Mouse (Mus musculus) urinary bladder, postnatal 25 days (tissue): ENCODE data around the gene Il21r.

Experiments used
- DNase-seq: peaks from one replicate; pipeline ENCODE4 v3.0.0; 2022; ENCODE audit warnings: low spot score

Gene Il21r

DNA sequence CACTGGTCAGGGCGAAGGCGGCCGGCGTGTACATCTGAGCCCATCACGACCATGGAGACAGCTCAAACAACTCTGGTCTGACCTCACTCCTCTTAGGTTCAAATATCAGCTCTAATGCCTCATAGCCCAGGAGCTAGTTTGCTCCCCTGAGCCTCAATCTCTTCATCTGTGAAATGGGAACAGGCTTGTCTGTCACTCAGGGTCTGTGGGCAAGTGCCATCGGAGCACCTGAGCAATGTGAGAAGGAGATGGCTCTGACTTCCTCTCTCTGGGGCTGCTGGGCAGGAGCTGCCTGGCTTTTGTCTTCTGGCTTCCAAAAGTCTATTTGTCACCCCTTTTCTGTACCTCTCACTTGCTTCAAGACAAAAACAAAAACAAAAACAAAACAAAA is 2.0 kb upstream of the Il21r start:
- no peak for DNase-seq

DNA sequence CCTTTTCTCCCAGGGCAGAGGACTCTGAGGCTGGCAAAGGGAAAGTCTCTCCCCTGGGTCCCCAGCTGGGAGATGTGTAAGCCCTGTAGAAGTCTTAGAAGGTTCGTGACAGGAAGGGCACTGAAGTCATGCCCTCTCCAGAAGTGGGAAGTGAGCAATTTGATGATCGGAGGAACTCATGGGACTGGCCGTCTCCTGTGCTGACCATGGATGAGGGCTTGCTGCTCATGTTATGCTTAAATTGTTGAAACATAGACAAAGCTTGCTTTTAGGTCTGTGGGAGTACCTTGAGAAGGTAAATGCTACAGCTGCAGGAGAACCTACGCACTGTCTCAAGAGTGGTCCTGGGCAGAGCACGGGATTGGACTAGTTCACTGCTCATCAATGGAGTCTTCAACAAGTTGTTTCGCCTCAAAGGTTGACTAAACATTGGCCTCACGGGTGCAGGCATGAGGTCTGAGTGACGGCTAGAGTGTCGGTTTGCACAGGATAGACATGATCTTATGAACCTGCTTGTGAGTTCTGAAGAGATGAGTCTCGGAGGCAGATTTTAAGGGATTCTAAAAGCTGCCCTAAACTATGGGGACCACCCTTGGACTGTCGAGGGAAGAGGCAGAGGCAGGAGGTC is 1.3 kb upstream of the Il21r start:
- DNase-seq, result no peak

DNA sequence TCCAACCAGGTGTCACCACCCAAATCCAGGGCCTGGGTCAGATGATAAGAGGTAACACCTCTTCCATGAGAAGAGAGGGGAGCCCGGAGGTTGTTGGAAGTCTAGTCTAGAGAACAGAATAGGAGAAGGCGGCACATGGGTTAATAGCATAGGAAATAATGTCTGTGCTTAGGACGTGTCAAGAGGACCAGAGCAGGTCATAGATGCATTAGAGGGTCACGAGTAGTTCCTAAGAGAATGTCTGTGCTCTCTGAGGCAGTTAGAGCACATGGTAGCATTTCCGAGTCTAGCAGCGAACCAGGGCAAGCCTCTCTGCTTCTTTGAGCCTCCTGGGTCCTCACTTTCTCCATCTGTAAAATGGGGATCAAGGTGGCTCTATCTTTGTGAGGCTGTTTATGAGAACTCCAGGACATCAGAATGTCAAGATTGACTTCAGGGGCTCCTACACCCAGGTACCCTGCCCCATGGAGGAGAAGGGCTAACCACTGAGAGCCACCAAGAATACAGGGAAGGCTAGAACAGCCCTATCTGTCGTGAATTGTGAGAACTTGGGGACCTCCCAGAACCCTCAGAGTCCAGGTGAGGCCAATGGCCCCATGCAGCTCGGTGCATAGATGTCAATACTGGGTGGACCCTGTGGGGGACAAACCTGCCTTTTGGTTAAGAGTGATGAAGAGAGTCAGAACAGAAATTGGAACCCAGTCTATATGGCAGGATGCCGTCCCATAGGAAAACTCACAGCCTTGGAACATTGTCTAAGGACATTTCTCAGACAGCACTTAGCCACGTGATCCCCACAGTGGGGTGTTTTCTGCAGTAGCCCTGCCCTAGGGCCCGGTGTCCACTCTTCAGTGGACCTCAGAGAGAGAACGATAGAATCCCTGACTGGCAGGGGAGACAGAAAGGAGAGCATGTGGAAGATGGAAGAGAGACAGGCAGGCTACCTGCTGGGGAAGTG is 1.4 kb downstream of the Il21r start:
- DNase-seq, result no peak

DNA sequence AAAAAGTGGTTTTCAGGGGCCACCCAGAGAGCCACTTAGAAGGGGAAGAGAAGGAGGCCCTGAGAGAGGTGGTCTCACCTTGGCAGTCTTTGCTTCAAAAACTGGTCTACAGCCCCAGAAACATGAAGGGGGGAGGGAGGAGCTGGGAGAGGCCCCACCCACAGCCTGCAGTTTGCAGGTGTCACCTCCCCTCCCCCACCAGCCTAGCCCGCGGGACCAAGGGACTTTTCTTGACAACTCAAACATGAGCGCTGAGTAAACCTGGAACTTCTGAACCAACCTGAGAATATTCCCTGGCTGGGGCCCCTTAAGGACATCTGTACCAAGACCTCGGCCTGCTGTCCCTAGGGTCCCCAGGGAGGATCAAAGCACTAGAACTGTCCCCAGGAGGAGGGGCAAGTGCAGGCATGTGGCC is 2.5 kb downstream of the Il21r start:
- no peak for DNase-seq

DNA sequence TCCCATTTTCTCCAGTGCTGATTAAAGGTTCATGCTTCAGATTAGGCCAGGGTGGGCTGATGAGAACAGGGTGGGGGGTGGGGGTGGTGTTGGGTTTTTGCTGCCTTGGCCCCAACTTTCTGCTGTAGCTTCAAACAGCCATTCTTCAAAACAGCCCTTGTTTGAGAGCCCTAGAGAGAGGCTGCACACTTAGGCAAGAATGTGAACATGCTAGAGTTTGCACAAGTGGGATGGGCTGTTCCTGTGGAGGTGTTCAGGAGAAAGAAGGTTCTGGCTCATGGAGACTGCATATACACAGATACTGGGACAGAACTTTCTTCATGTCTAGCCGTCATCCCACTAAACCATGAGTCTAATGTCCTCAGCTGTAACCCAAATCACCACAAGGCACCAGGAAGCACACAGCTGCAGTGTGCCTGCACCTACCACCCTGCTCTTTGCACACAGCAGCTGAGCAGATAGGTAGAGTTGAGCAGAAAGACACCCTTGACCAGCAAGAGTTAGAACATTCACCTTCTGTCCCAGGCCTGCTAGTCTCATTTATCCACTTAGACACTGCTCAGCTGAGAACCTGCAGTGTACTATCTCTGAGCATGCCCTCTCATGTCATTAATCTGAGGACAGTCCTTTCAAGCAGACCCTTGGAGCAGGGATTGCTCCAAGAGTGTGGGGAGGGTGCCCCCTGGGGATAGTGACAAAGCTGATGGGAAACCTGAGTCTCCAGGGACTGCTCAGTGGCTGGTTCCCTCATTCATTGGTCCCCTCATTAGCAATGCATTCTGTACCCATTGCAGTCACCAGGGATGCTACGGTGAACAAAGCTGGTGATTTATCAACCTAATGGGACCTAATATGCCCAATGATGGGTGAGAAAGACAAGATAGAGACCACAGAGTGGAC is 3.3 kb downstream of the Il21r start:
- no peak for DNase-seq

DNA sequence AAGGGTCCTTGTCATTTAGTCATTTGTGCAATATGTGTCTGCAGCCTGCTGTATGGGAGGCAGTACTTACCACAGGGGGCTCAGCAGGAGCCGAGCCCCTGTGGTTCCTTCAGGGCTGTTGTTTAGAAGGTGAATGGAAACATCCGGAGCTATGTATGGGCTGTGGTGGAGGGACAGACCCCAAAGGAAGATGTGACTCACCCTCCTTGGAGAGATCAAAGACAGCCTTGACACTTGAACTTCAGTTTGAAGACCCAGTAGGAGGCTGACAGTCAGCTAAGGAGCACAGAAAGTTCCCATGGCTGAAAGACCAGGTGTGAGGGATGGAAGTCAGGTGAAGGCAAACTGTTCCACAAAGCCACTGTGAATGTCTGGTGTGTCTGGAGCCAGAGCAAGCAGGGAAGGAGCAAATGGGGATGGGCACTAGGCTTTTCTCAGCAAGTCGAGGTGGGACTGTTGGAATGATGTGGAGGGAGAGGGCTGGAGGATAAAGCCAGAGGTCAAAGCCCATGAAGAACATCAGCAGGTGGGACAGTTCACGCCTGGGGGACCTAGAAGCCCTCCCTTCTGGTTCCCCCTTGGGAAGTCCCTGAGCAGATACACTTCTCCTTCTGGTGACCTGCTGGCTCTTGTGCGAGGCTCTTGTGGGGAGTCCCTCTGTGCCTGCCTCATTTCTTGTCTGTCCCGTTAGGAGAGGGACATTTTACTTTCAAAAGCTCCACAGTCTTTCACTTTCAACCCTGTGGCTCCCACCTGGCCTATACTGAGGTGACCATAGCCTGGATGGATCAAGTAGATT is 4.4 kb downstream of the Il21r start:
- DNase-seq, result no peak

DNA sequence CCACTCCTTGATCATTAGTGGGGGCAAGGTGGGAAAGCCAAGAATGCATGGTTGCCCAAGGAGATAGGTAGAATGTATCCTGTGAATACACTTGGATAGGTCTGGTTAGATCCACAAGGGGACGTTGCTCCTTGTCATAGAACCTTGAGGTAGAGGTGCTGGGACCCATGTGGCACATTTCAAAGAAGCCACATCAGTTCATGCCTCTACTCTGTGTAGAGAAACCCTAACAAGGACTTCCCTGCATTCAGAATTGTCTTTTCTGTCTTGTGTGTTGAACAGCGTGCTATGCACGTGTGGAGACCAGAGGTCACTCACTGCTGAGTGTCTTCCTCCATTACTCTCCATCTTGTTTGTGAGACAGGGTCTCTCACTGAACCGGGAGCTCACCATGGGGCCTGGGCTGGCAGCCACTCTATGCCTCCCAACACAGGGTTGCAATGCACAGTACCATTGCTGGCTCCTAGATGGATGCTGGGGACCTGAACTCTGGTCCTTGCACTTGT is 5.0 kb downstream of the Il21r start:
- DNase-seq, result no peak

DNA sequence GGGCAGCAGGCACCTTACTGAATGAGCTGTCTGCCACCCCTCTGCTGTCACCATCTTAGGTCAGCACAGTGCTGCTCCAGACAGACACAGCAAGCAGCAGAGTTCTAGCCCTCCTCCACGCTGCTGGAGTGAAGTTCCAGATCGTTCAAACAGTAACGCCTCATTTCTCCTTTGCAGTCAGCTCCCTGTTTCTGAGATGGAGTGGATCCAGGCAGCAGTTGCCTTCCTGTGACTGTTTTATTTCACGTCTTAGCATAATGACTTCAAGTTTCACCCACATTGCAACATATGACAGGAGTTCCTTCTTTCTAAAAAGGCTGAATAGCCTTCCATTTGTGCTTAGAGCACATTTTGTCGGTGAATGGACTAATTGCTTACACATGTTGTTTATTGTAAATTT is 10.3 kb downstream of the Il21r start:
- no peak for DNase-seq

DNA sequence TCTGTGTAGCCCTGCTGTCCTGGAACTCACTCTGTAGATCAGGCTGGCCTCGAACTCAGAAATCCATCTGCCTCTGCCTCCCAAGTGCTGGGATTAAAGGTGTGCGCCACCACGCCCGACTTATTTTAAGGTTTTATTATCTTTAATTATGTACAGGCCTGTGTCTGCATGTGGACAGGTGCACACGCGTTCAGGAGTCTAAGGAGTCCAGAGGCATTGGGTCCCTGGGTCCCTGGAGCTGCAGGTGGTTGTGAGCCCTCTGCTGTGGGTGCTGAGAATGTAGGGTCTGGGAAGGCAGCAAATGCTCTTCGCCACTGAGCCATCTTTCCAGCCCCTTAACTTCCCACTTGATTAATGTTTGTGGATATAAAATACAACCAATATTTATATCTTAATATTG is 12.2 kb downstream of the Il21r start:
- no peak for DNase-seq

DNA sequence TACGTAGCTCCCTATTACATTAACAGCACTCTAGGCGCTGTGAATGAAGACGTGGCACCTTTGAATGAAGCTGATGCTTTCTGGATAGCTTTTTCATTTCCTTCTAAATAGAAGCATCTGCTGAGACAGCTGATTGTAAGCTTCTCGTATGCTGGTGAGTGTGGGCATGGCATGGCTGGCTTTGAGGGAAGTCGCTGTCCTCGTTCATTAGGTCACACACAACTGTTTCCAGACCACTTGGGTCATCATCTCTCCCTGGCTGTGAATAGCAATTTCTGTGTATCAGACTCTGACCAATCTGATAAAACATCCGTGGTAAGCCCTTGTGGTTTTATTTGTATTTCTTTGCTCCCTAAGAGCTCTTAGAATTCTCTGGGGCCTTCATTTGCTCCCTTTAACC is 14.8 kb downstream of the Il21r start:
- no peak for DNase-seq

DNA sequence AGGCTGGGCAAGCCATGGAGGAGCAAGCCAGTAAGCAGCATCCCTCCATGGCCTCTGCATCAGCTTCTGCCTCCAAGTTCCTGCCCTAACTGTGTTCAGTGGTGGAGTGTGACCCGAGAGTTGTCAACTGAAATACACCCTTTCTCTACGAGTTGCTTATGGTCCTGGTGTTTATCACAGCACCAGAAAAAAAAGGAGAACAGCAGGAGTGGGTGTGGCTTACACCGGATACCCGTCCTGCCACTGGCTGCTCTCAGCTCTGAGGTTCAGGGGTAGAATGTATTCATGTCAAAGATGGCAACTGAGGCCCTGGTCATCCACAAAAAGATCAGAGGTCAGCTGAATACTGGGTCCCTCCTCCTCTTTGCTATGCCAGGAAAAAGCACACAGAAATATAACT is 16.8 kb downstream of the Il21r start:
- DNase-seq, result no peak

DNA sequence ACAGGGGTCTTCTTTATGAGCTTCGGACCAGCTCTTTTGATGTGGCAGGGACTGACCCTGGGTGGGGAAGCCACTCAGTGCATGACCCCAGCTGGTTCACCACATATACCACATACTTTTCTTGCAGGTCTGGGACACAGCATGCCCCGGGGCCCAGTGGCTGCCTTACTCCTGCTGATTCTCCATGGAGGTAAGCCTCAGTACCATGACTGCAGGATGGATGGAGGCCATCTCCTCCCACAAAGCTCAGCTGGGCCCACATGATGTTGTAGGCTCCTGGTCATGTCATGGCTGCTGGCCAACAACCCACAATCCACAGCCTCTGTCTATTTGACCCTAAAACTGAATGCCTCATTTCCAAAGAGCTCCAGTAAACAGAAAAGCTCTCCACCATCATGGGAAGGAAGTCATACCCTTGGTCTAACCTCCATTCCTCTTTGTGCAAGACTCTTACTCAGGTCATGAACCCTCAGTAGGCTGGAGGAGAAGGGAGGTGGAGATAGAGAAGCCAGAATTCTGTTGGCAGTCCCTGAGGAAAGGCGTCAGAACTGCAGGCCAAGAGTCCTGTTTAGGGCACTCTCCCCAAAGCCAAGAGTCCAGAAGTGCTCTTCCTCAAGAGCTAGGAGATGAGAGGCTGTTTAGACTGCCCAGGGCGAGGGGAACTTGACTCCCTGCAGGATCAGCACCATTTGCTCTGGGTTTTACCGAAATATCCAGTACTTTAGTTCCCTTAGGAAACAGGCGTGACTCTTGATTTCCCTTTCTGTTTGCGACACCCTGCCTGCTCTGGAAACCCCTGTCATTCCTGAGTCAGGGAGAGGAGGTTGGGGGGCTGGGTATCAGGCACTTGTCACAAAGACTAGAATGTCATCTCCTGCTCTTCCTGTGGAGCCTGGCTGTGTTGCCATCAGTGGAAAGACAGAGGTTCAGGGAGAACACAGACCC is 19.8 kb downstream of the Il21r start:
- no peak for DNase-seq

DNA sequence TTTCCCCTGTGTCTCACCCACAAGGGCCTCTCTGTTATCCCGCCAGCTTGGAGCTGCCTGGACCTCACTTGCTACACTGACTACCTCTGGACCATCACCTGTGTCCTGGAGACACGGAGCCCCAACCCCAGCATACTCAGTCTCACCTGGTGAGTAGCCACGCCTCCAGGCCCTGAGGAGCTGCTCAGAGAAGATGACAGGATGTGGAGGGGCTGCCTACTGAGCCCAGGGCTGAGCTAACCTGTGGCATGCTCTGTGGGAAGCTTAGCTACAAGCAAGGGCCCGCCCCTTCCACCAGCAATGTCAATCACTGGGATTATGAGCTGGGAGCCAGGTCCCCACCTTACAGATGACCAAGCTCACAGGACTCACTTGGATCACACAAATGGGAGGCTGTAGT is 22.0 kb downstream of the Il21r start:
- no peak for DNase-seq

DNA sequence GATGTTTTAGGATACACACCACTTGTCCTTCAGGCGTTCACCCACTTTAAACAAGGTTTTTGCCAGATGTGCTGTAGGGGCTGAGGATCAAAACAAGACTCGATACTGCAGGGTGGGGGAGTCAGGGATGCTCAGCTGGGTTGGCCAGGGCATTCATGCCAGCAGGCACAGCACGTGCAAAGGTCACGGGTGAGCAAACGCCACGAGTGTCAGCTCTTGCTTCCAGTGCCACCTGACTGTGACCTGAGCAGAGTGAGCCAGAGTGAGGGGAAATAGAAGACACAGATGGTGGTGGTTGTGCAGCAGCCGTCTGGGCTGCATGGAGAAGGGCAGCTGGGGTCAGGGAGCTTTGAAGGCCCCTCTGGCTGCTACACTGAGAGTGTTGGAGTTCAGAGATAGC is 22.6 kb downstream of the Il21r start:
- no peak for DNase-seq

DNA sequence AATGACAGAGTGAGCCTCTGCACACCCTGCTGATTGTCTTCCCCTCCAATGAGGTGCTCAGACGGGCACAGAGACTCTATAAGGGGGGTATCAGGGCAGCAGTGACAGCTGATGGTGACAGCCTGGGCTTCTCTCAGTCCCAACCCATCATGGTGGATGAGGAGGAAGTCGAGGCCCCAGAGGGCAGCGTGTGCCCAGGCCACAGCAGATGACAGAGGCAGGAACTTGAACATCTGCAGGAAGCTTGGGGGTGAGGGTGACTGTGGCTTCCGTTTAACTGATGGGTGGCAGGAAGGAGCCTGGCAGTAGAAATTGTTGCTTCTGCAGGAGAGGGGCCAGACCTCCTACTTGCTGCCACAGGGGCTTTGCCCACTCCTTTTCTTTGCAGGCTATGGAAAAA is 27.1 kb downstream of the Il21r start:
- DNase-seq, result no peak

DNA sequence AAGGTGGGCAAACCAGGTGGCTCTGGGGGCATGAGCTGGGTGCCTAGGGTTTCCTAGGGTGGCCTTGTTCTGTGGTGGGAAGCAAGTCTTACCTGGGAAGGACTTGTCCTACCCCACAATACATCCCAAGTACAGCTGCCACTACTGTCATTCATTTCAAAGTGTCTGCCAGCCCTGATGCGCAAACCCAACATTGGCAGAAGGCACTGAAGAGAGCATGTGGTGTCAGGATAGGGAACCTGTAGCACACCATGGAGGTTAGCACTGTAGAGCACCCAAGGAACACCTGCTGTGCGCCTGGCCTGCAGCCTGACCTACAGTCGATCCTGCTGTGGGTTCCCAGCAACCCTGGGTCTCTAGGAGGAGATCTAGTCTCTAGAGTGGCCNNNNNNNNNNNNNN is 27.8 kb downstream of the Il21r start:
- DNase-seq, result no peak

DNA sequence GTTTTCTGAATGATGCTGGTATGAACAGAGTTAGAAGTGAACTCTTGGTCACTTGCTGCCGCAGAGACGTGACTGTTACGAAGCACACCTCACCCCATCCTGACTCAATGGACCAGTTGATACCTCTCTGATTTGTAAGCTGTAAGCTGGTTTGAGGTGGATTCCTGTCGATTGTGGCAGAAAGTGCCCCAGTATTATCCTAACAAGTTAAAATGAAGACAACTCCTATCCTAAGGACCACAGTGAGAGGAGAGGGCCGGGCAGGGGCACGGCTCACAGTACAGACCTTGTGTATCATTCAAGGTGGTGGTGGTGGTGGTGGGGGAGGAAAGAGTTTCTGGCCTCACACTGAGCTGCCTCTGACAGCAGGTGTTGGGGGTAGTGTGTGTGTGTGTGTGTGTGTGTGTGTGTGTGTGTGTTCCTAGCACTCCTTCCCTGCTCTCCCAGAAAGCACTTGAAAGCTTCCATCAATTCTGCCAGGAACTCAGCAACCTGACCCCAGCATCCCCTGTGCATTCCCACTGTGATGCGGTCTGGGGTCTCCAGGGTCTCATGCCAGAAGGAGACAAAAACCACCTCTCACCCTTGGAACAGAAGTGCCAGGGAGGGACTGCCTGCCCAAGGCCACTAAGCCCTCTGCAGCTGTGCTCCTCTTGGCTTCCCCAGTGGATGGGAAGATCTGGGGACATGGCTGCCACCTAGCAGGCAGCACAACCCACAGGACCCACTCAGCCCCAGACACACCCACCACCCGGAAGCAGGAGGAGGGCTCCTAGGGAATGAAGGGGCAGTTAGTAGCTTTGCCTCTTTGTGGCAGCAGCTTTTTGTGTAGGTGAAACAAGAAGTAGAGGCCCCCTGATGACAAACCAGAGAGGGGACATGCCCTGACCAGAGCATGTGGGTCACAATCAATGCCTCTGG is 34.3 kb downstream of the Il21r start:
- no peak for DNase-seq

DNA sequence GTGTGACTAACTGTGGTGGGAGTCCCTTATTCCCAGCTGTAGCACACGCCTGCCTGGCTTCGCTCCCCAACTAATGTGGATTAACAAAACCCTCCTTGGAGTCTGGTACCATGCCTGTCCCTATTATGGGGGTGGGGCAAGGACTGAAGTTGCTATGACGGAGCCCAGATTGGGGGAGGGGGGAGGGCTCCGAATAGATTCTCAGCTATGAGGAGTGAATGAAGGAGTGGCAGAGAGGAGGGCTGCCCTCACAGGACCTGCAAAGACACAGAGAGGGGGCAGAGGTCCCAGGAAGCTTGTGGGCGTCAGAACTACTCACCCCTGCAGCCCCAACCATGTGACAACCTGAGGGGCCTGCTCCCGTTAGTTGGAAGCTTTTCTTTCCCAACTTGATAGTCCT is 35.1 kb downstream of the Il21r start:
- DNase-seq, result no peak

DNA sequence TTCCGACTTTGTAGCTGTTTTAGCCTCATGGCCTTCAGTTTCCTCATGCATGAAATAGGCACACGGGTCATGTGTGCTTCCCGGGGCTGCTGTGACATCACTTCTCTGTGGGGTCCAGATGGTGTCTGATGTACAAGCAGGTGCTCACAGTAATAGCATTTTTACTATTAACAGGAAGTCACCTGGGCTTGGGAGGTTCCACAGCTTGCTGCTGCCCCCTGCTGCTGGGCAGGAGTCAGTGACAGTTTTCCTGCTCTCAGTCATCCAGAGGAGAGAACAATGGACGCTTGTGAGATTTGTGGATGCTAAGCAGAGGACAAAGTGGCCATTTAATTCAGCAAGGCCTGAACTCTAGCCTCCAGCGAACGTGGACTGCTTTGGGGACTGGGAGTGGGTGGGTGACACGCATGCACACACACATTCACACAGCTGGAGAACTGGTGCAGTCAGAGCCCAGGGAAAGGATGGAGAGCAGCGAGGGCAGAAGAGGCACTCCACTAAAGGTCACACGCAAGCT is 35.7 kb downstream of the Il21r start:
- peak; percentile 57 for DNase-seq
